Mouse (Mus musculus) embryonic facial prominence, embryonic 10.5 days (tissue): ENCODE results near the gene Zfp704. TPM values are rescaled to one million over a fixed set of nuclear protein-coding genes. Genes with fewer than 3 reads are reported as not detected.

Experiments used
- DNase-seq: peaks from one replicate; pipeline ENCODE4 v3.0.0-alpha.2; 2017; ENCODE audit warnings: low spot score
- H3K27ac ChIP-seq: fragments of 300-500 bp; sonication (generic); replicated peaks from 2 replicates; pipeline ENCODE4 v1.5.1; 2016; ENCODE audit warnings: mild to moderate bottlenecking
- H3K27me3 ChIP-seq: fragments of 300-500 bp; sonication (generic); replicated peaks from 2 replicates; pipeline ENCODE4 v1.6.1; 2016; ENCODE audit warnings: low read depth, mild to moderate bottlenecking; ENCODE audit not compliant: poor library complexity, severe bottlenecking
- H3K36me3 ChIP-seq: fragments of 300-500 bp; sonication (generic); replicated peaks from 2 replicates; pipeline ENCODE4 v1.6.1; 2016; ENCODE audit warnings: mild to moderate bottlenecking, moderate library complexity
- H3K4me1 ChIP-seq: fragments of 300-500 bp; sonication (generic); 2 replicates; pipeline ENCODE4 v1.6.1; 2016
- H3K4me3 ChIP-seq: fragments of 300-500 bp; sonication (generic); 2 replicates; pipeline ENCODE4 v1.5.1; 2016; ENCODE audit warnings: mild to moderate bottlenecking, moderate library complexity
- H3K9me3 ChIP-seq: fragments of 300-500 bp; sonication (generic); 2 replicates; pipeline ENCODE4 v1.6.1; 2016; ENCODE audit warnings: mild to moderate bottlenecking
- WGBS: fragments of 180-500 bp; shearing (Covaris S2); methylation state at CpG from one replicate; pipeline ENCODE4 v1.1.7; 2016; 5-methylcytosine and 5-hydroxymethylcytosine counted together
- polyA plus RNA-seq: library from polyadenylated mRNA; unstranded; fragments of >200 nt; fragmentation: Nextera tagmentation; extraction: Ambion mirVana; gene quantifications from 2 replicates; pipeline ENCODE4 v1.2.1, GENCODE M21; 2016

Zfp704 gene
- polyA plus RNA-seq, 1 experiment from 2014 or later, result 7.4 TPM

- Histone ChIP-seq H3K27me3 (no peaks in the 10 kb centered on the region), H3K9me3 (no peaks in the 10 kb centered on the region), H3K27ac (no peak overlapping the region), H3K4me3 (no peak overlapping the region), H3K4me1 (peaks cover 35% of the 10 kb centered on the region), H3K36me3 (no peaks in the 10 kb centered on the region)
- no peak for DNase-seq
- 70% methylated on average over 5 of the region's 5 CpGs for WGBS
Measured at GRCm38 (mm10) chr3:9499489-9499888, 110.4 kb downstream of the Zfp704 start.

DNA sequence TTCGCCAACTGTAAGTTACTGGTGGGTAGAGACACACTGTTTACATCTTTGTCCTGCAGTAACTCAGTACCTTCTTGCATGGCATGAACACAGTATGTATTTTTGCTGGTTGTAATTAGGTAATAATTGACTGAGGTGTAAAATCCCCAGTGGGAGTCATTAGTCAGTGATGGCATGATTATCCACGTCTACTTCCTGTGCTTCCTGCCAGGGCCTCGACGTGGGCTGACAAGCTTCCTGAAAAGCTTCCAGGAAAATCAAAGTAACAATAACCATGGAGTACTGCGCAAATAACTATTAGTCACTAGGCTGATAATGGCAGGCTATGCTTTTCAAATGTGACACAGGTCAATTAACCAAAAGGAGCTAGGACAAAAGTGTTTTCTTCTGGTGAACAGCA is 112.6 kb downstream of the Zfp704 start:
- 60% methylated on average over 5 of the region's 5 CpGs for WGBS
- Histone ChIP-seq H3K27me3 (no peaks in the 10 kb centered on the region), H3K9me3 (no peaks in the 10 kb centered on the region), H3K27ac (no peak overlapping the region), H3K4me1 (peaks cover 37% of the 10 kb centered on the region), H3K4me3 (no peak overlapping the region), H3K36me3 (no peaks in the 10 kb centered on the region)
- no peak for DNase-seq

DNA sequence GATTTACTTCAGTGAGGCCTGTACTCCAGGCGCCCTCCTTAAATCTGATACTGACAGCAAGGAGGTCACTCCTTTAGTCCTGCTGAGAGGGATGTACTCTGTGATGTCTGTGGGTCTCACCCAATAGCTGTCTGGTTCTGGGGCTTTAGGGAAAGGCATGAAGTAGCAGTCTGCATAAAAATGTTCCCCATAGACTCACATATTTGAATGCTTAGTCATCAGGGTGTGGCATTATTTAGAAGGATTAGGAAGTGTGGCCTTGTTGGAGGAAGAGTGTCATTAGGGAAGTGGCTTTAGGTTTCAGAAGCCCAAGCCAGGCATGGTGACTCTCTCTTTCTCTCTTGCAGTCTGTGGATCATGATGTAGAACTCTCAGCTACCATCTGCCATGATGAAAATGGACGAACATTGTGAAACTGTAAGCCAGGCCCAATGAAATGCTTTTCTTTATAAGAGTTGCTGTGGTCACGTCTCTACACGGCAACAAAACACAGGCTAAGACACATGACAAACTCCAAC is 118.1 kb downstream of the Zfp704 start:
- Histone ChIP-seq H3K4me3 (no peak overlapping the region), H3K9me3 (no peaks in the 10 kb centered on the region), H3K36me3 (no peaks in the 10 kb centered on the region), H3K27ac (no peak overlapping the region), H3K27me3 (no peaks in the 10 kb centered on the region), H3K4me1 (peaks cover 10% of the 10 kb centered on the region)
- no peak for DNase-seq
- 94% methylated on average over 4 of the region's 4 CpGs for WGBS

DNA sequence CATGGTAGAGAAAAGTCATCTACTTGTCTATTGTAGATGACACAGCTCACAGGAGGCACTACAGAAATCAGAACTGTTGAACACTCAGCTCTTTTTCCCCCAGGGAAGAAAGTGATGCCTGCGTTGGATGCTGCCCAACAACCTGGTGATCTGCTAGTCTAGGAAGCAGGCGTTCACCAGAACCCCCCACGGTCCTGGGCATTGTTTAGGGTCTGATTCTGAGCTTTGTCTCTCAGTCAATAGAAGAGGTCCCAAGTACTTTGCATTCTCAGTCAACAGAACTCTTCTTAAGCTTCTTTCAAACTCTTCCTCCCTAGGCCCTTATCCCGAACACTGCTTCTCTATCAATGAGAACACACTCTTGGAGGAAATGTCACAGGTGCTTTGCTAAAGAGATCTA is 122.2 kb downstream of the Zfp704 start:
- no peak for DNase-seq
- H3K27me3 ChIP-seq, result no peaks in the 10 kb centered on the region
- no peaks in the 10 kb centered on the region for H3K36me3 ChIP-seq
- H3K9me3 ChIP-seq, result no peaks in the 10 kb centered on the region
- 70% methylated on average over 4 of the region's 4 CpGs for WGBS
- H3K4me3 ChIP-seq, result no peak overlapping the region
- no peak overlapping the region for H3K27ac ChIP-seq
- H3K4me1 ChIP-seq, result no peaks in the 10 kb centered on the region

DNA sequence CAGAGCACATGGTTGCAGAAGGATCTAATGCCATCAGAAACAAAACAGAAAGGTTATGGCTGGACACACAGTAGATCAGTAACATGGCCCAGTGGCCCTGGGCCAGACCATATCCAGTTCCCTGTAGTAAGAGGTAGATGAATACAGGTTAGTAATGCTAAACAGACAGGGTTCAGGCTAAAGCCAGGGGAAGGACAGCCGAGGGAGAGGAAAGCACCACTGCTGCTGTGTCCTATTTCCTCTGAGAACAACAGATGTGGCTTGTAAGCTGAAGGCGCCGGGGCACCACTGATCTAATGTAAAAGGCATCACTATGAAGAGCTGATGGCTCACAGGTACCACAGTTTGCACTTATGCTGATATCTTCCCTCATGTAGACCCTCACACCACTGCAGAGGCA is 124.4 kb downstream of the Zfp704 start:
- Histone ChIP-seq H3K27me3 (no peaks in the 10 kb centered on the region), H3K4me3 (no peak overlapping the region), H3K4me1 (no peaks in the 10 kb centered on the region), H3K36me3 (no peaks in the 10 kb centered on the region), H3K9me3 (no peaks in the 10 kb centered on the region), H3K27ac (no peak overlapping the region)
- DNase-seq, result no peak
- 89% methylated on average over 3 of the region's 3 CpGs for WGBS

GRCm38 (mm10) chr3:9481956-9482355 is 127.9 kb downstream of the Zfp704 start:
- Histone ChIP-seq H3K4me1 (no peaks in the 10 kb centered on the region), H3K9me3 (no peaks in the 10 kb centered on the region), H3K27ac (no peak overlapping the region), H3K4me3 (no peak overlapping the region), H3K27me3 (no peaks in the 10 kb centered on the region), H3K36me3 (no peaks in the 10 kb centered on the region)
- no peak for DNase-seq
- 90% methylated on average over 4 of the region's 4 CpGs for WGBS

- H3K9me3 ChIP-seq, result no peaks in the 10 kb centered on the region
- H3K36me3 ChIP-seq, result no peaks in the 10 kb centered on the region
- WGBS, result 83% methylated on average over 6 of the region's 6 CpGs
- H3K4me3 ChIP-seq, result no peak overlapping the region
- no peaks in the 10 kb centered on the region for H3K4me1 ChIP-seq
- no peak overlapping the region for H3K27ac ChIP-seq
- no peaks in the 10 kb centered on the region for H3K27me3 ChIP-seq
- DNase-seq, result no peak
Measured at GRCm38 (mm10) chr3:9481358-9481757, 128.5 kb downstream of the Zfp704 start.

DNA sequence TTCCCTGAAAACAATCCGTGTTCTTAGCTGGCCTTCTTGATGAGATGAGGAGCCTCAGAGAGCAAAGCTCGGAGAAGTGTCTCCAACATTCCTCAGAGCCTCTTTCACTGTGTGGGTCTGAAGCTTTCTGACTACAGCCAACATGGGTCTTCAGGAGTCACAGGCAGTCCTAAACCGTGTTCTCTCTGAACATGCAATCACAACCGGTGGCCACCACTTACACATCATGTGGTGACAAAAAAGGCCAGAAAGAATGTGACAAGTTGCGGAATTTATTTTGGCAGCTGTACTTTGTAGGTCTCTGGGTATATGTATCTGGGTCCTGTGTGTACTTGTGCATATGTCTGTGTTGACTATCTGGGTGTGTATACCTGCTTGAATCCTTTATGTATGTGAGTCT is 128.9 kb downstream of the Zfp704 start:
- Histone ChIP-seq H3K4me3 (no peak overlapping the region), H3K4me1 (no peaks in the 10 kb centered on the region), H3K9me3 (no peaks in the 10 kb centered on the region), H3K27ac (no peak overlapping the region), H3K36me3 (no peaks in the 10 kb centered on the region), H3K27me3 (no peaks in the 10 kb centered on the region)
- 91% methylated on average over 5 of the region's 5 CpGs for WGBS
- DNase-seq, result no peak

DNA sequence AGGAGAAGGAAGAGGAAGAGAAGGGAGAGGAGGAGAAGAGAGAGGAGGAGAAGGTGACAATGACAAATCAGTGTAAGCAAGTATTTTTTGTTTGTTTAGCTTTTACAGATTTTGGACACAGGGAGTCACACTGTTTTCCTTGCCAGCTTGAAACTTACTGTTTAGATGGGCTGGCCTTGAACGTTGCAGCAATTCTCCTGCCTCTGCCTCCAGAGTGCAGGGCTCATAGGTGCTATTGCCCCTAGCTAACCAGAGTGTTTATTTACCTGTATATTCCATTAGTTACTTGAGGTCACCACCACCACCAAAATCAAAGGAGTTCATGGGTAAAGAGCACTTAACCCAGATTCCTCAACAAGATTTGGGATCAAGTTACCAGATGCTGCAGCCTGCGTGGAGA is 132.5 kb downstream of the Zfp704 start:
- Histone ChIP-seq H3K36me3 (peaks cover 5% of the 10 kb centered on the region), H3K27ac (no peak overlapping the region), H3K27me3 (no peaks in the 10 kb centered on the region), H3K9me3 (no peaks in the 10 kb centered on the region), H3K4me3 (no peak overlapping the region), H3K4me1 (no peaks in the 10 kb centered on the region)
- no peak for DNase-seq
- 78% methylated on average over 2 of the region's 2 CpGs for WGBS

DNA sequence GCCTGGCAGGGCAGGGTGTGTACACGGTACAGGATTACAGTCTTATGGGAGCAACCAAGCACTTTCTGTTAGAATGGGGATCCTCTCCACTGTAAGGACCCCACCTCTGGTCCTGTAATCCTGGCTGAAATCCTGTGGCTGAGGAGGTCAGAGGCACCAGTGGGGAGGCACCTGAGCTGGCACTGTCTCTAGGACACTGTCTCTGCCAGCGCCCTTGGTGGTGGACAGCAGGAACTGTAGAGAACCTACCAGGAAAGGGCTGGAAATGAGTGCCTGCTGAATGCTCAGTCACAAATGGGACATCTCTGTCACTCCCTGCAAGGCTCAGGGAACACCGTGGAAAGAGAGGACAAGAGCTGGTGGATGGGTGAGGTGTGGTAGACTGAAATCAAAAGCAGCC is 133.5 kb downstream of the Zfp704 start:
- Histone ChIP-seq H3K4me3 (no peak overlapping the region), H3K27ac (no peak overlapping the region), H3K4me1 (no peaks in the 10 kb centered on the region), H3K9me3 (no peaks in the 10 kb centered on the region), H3K36me3 (peaks cover 5% of the 10 kb centered on the region), H3K27me3 (no peaks in the 10 kb centered on the region)
- no peak for DNase-seq
- 90% methylated on average over 3 of the region's 3 CpGs for WGBS

- Histone ChIP-seq H3K4me3 (no peak overlapping the region), H3K9me3 (no peaks in the 10 kb centered on the region), H3K4me1 (no peaks in the 10 kb centered on the region), H3K36me3 (peaks cover 5% of the 10 kb centered on the region), H3K27ac (no peak overlapping the region), H3K27me3 (no peaks in the 10 kb centered on the region)
- 94% methylated on average over 5 of the region's 5 CpGs for WGBS
- DNase-seq, result no peak
Measured at GRCm38 (mm10) chr3:9475501-9475900, 134.4 kb downstream of the Zfp704 start.

DNA sequence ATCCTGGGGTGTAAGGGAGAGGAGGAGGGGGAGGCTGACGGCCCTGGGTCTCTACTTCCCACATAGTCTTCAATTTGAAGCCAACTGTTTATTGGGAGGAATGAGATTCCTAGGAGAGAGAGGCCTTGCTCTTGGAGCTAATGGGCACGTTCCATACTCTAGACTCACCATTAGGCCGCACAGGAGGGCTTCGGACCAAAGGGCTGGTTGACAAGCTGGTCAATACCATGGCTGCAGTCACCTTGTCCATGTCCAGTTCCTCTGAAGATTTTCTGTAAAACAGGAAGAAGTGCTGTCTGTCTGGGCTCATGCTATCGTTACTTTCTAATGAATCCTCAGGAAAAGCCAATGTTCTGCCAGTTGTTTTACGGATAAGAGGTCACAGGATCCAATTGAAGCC is 135.6 kb downstream of the Zfp704 start:
- 85% methylated on average over 6 of the region's 6 CpGs for WGBS
- Histone ChIP-seq H3K4me3 (no peak overlapping the region), H3K27ac (no peak overlapping the region), H3K4me1 (no peaks in the 10 kb centered on the region), H3K9me3 (no peaks in the 10 kb centered on the region), H3K36me3 (peaks cover 8% of the 10 kb centered on the region), H3K27me3 (no peaks in the 10 kb centered on the region)
- no peak for DNase-seq

GRCm38 (mm10) chr3:9466287-9466686 is 143.6 kb downstream of the Zfp704 start:
- H3K4me1 ChIP-seq, result no peaks in the 10 kb centered on the region
- 46% methylated on average over 3 of the region's 3 CpGs for WGBS
- no peaks in the 10 kb centered on the region for H3K27me3 ChIP-seq
- no peak overlapping the region for H3K4me3 ChIP-seq
- H3K9me3 ChIP-seq, result 0 out of 2 replicates have a peak, but pooled peaks cover 4% of the 10 kb centered on the region
- peak; percentile 42 for DNase-seq
- peaks cover 36% of the 10 kb centered on the region for H3K36me3 ChIP-seq
- no peak overlapping the region for H3K27ac ChIP-seq

DNA sequence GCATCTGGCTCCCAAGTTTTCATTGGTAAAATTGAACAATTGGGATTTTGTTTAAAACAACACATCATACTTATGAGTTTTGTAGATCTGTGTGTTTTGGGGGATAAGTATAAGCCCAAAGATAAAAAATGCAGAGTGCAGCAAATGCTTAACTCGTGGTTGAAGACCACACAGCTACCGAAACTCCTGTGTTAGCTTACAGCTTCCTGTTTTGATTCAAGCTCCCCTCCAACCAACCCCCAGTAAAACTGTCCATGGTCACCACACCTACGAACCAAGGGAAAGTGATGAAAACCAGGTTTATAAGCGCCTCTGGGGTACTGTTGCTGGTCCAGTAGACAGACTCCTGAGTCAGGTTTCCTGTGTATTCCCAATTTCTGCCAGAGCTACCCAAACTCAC is 144.2 kb downstream of the Zfp704 start:
- H3K27me3 ChIP-seq, result no peaks in the 10 kb centered on the region
- H3K4me1 ChIP-seq, result no peaks in the 10 kb centered on the region
- no peak overlapping the region for H3K4me3 ChIP-seq
- no peak overlapping the region for H3K27ac ChIP-seq
- 0 out of 2 replicates have a peak, but pooled peaks cover 4% of the 10 kb centered on the region for H3K9me3 ChIP-seq
- WGBS, result 82% methylated on average over 4 of the region's 4 CpGs
- DNase-seq, result no peak
- peaks cover 37% of the 10 kb centered on the region for H3K36me3 ChIP-seq
